Mouse (Mus musculus) MEL (cell line): ENCODE results near the gene Wwtr1.

Experiments
- CHD1 ChIP-seq: IDR thresholded peaks from 2 replicates; pipeline ENCODE4 v1.6.1; 2012; ENCODE audit warnings: low read depth, mild to moderate bottlenecking, inconsistent platforms, low read length, improper control_type of control experiment
- CTCF ChIP-seq, 3 experiments: IDR thresholded peaks in 2 of 3; conservative IDR thresholded peaks in 1 of 3; 2 replicates each; pipeline ENCODE4 v1.5.1; 2011 to 2012; ENCODE audit warnings: low read length in 3 of 3, low read depth in 2 of 3, mild to moderate bottlenecking in 2 of 3, improper control_type of control experiment in 1 of 3, inconsistent platforms in 1 of 3, mixed read lengths in 1 of 3, moderate library complexity in 1 of 3; ENCODE audit not compliant: control insufficient read depth in 1 of 3, insufficient read depth in 1 of 3, poor library complexity in 1 of 3, severe bottlenecking in 1 of 3
- E2F4 ChIP-seq: IDR thresholded peaks from 2 replicates; pipeline ENCODE4 v1.6.1; 2011; ENCODE audit warnings: low read depth, low read length, improper control_type of control experiment, borderline replicate concordance
- GATA1 ChIP-seq: IDR thresholded peaks from 2 replicates; pipeline ENCODE4 v1.6.1; 2011; ENCODE audit warnings: low read depth, low read length, improper control_type of control experiment
- HCFC1 ChIP-seq: IDR thresholded peaks from 2 replicates; pipeline ENCODE4 v1.6.1; 2012; ENCODE audit warnings: low read depth, mild to moderate bottlenecking, inconsistent platforms, low read length, improper control_type of control experiment, moderate library complexity
- MAFK ChIP-seq: IDR thresholded peaks from 2 replicates; pipeline ENCODE4 v1.6.1; 2011; ENCODE audit warnings: low read depth, mild to moderate bottlenecking, low read length, improper control_type of control experiment, borderline replicate concordance
- MAX ChIP-seq: IDR thresholded peaks from 2 replicates; pipeline ENCODE4 v1.6.1; 2011; ENCODE audit warnings: low read length, improper control_type of control experiment
- POLR2A ChIP-seq, 2 experiments: IDR thresholded peaks; 2 replicates each; pipeline ENCODE4 v1.6.1; 2011 to 2012; ENCODE audit warnings: low read length in 2 of 2, mild to moderate bottlenecking in 2 of 2, control low read depth in 1 of 2, improper control_type of control experiment in 1 of 2, low read depth in 1 of 2, moderate library complexity in 1 of 2; ENCODE audit not compliant: control insufficient read depth in 1 of 2, insufficient read depth in 1 of 2, poor library complexity in 1 of 2
- POLR2AphosphoS2 ChIP-seq: IDR thresholded peaks from 2 replicates; pipeline ENCODE4 v1.6.1; 2011; ENCODE audit warnings: low read length, improper control_type of control experiment
- TCF12 ChIP-seq: IDR thresholded peaks from 2 replicates; pipeline ENCODE4 v1.6.1; 2014; ENCODE audit warnings: low read depth, mild to moderate bottlenecking, inconsistent platforms, low read length, improper control_type of control experiment, moderate library complexity
- USF1 ChIP-seq: IDR thresholded peaks from 2 replicates; pipeline ENCODE4 v1.6.1; 2014; ENCODE audit warnings: low read depth, mild to moderate bottlenecking, inconsistent platforms, low read length, improper control_type of control experiment, moderate library complexity
- ZNF384 ChIP-seq: IDR thresholded peaks from 2 replicates; pipeline ENCODE4 v1.6.1; 2012; ENCODE audit warnings: low read depth, mild to moderate bottlenecking, inconsistent platforms, low read length, improper control_type of control experiment

DNA sequence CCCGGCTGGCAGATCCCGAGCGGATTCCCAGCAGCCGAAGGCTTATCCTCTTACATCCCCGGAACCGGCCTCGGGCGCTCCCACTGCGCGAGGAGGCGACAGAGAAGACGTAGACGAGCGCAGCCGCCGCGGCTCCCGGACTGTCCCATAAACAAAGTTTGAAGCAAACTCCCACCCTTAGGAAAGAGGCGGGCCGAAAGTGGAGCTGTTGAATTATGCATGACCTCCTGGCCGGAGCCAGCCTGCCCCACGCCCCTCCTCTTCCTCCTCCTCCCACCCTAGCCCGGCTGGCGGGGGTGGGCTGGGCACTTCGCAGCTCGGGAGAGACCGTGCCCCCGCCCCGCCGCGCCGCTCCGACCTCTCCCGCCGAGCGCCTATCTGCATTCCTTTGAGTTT is at the start of gene Wwtr1:
- TF ChIP-seq MAFK (no peak), HCFC1 (no peak), CTCF (IDR thresholded peaks at IDR 0.05 in 2 of 3, conservative IDR thresholded peaks at IDR 0.05 in 1 of 3; ENCODE audit: control insufficient read depth in 1 of 3, insufficient read depth in 1 of 3, low read depth in 2 of 3, low read length in 3 of 3, poor library complexity in 1 of 3, severe bottlenecking in 1 of 3) (no peak), TCF12 (no peak), POLR2A (IDR thresholded peaks at IDR 0.05; ENCODE audit: control insufficient read depth in 1 of 2, insufficient read depth in 1 of 2, low read depth in 1 of 2, low read length in 2 of 2, poor library complexity in 1 of 2) (no peak), USF1 (no peak), CHD1 (no peak), MAX (no peak), GATA1 (no peak), POLR2AphosphoS2 (no peak), E2F4 (no peak), ZNF384 (no peak)
